Mouse (Mus musculus): Measurements from ENCODE around the gene Ccdc71l.

Gene Ccdc71l

GRCm38 (mm10) chr12:32378528-32379295 lies at the start of gene Ccdc71l:
Gene Ccdc71l (plus strand): TSS chr12:32378704.
- peak; percentile 86 for DNase-seq (ENCODE audit: low spot score)

- no peak for DNase-seq (ENCODE audit: low spot score)
These were observed 39.4 kb upstream of the Ccdc71l start for GRCm38 (mm10) chr12:32339078-32339477.

DNA sequence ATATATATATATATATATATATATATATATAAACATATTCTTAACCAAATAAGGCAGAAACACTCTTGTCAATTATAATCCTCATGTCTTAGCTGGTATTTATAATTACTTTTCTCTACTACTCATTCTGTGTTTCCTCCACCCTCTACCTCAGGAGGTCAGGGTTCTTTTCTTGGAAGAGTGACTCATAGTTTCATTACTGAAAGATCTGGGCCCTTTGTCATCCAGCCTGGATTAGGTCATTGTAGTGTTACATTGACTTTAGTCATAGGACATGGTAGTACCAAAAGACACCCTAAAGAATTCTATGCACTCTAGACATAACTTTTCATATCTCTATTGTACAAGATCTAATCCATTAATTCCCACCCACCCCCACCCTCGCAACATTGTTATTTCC lies 35.0 kb upstream of the Ccdc71l start:
- DNase-seq (ENCODE audit: low spot score), result no peak

DNA sequence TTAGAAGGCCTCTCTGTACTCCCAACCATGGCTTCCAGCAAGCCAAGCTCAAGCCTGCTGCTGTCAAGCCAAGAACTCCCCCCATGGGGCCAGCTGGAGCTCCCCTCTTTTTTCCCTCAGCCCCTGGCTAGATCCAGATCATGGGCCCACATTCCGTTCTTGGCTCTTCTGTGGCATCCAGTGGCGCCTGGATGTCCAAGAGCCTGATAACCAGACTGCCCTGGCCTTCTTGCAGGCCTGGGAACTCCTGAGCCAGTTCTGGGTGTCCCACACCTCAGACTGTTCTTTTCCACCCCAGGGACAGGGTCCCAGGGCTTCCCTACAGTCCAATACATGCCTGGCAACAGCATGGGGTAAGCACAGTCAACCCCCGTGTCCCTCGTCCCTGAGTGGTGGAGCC lies 32.4 kb upstream of the Ccdc71l start:
- no peak for DNase-seq (ENCODE audit: low spot score)

DNA sequence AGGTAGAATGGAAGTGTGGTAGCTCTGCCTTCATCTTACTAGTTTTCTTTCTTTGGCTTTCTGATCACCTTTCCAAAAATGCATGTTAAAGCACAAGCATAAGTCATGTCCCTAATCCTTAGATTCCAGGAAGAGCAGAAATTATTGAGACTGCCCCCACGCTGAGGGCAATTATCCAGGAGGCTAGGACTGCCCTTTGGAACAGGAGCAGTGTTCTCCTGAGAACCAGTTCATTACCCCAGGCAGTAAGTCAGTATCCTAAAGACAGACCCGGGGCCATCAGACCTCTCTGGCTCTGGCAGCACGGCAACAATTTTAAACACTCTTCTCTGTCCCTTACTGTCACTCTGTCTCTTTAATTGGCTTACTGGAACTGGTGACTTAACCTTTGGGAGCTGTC lies 30.0 kb upstream of the Ccdc71l start:
- no peak for DNase-seq (ENCODE audit: low spot score)

DNA sequence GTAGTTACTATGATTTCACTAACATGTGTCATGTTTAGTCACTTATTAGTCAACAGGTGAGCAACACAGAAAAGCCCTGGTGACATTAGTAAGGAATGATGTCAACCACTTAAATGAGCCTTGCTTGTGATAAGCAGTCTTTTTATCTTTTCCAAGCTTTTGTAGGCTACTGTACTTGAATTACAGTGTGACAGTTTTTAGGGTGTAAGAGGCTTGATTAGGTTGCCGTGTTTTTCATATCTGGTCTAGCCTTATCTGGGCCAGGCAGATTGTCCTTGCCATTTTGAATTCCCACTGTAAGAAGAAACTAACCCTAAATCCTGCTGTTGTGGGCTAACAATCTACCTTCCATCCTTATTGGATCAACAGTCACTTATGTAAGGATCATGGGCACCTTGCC lies 26.6 kb upstream of the Ccdc71l start:
- DNase-seq (ENCODE audit: low spot score), result no peak

DNA sequence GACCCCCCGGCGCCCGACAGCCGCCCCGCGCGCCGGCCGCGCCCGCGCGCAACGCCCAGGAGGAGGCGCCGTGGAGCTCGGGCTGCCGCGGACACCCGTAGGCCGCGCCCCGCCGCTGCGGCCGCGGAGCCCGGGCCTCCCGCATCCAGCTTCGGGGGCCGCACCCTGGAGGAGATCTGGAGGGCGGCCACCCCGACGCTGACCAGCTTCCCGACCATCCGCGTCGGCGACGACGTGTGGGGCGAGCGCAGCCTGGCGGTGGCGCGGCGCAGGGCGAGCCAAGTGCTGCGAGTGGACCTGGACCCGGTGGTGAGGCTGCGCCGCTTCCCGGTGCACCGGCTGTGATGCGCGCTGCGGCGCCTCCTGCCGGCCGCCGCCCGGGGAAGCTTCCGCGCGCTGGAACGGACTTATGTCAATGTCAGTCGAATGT lies 807 bp downstream of the Ccdc71l start:
- peak; percentile 91 for DNase-seq (ENCODE audit: low spot score)

DNA sequence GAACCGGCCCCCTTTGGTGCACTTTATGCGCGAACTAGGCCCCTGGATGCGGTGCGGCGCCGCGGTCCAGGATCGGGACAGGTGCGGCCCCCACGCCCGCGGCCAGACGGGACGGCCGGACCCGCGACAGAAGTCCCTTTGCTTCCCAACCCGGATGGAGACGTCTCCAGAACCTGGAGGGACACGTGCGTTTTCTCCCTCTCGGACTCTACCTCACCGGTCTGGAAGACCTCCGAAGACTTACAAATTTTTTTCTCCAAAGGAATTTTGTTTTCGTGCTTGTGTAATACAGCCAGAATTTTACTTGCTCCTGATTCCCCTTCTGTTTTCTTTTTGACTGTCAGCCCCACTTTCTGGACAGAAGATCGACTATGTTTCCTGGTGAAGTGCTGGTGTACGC lies 1.2 kb downstream of the Ccdc71l start:
- no peak for DNase-seq (ENCODE audit: low spot score)

GRCm38 (mm10) chr12:32380457-32380856 lies 2.0 kb downstream of the Ccdc71l start:
- no peak for DNase-seq (ENCODE audit: low spot score)

DNA sequence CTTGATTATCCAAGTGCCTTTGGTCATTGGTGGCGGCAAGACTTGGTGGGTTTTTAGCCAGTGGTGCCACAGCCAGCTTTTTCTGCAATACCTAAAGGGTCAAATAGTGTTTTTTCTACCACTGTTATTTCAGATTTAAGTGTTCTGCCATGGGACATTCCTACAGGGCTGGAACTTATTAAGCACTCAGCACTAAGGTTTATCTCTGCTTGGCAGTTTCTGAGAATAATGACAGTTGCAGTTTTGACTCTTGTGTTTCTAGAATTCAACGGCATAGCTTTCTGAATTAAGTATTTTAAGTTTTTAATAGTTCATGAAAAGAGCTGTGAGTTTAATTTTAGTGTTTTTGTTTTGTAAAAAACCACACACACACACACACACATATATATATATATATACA lies 2.5 kb downstream of the Ccdc71l start:
- peak; percentile 4 for DNase-seq (ENCODE audit: low spot score)

GRCm38 (mm10) chr12:32419537-32419936 lies 41.0 kb downstream of the Ccdc71l start:
- DNase-seq (ENCODE audit: low spot score), result no peak

DNA sequence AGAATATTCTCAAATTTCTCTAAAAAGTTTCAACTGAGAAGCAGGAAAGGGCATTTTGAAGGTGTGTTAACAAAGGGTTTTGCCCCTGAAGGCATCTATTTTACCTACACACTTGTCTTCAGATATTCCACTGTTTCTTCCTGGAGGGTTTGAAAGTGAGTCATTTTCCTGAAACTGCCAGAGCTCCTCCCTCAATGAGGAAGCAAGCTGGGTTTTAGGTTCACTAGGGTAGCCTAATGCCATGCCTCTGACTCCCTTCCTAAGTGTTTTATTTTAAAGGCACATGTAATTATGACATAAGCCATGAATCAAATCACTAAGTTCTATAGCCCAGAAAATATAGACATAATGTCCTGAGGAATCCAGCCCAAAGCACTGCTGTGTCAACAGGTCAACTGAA lies 49.3 kb downstream of the Ccdc71l start:
- no peak for DNase-seq (ENCODE audit: low spot score)

- DNase-seq (ENCODE audit: low spot score), result no peak
These were observed 52.5 kb downstream of the Ccdc71l start for GRCm38 (mm10) chr12:32431004-32431403.

Data from spleen, adult 12 weeks (tissue).